Mouse (Mus musculus): Measurements from ENCODE around the gene Agpat2. TPM values are rescaled to one million over a fixed set of nuclear protein-coding genes. Genes with fewer than 3 reads are reported as not detected.
A peak's percentile ranks its signal among the peaks of the same experiment; 100 is the strongest.

Agpat2 gene
- polyA plus RNA-seq, 1 experiment from 2014 or later: 9.6 TPM

- no peak overlapping the region for H3K4me2 ChIP-seq (replicated peaks)
- no peak overlapping the region for H3K4me3 ChIP-seq
- peaks cover 31% of the 10 kb centered on the region for H3K4me1 ChIP-seq
- H3K27me3 ChIP-seq: peaks cover 11% of the 10 kb centered on the region; the same call in 1 of the 2 replicates
- H3K36me3 ChIP-seq: no peaks in the 10 kb centered on the region
- H3K9me3 ChIP-seq: no peaks in the 10 kb centered on the region
- no peak for ATAC-seq (ENCODE audit: low FRiP score, low read depth)
- WGBS: 92% methylated on average over 8 of the region's 8 CpGs
- no peak overlapping the region for H3K9ac ChIP-seq (replicated peaks)
- H3K27ac ChIP-seq (replicated peaks): no peak overlapping the region
Measured at GRCm38 (mm10) chr2:26543768-26544167, 60.4 kb downstream of the Agpat2 start.

- 75% methylated on average over 4 of the region's 4 CpGs for WGBS
- H3K27ac ChIP-seq (replicated peaks): no peak overlapping the region
- ATAC-seq (ENCODE audit: low FRiP score, low read depth): no peak
- H3K9ac ChIP-seq (replicated peaks): no peak overlapping the region
- H3K27me3 ChIP-seq: peaks cover 11% of the 10 kb centered on the region; the same call in 1 of the 2 replicates
- H3K4me2 ChIP-seq (replicated peaks): no peak overlapping the region
- H3K36me3 ChIP-seq: no peaks in the 10 kb centered on the region
- H3K4me1 ChIP-seq: peaks cover 31% of the 10 kb centered on the region
- H3K9me3 ChIP-seq: no peaks in the 10 kb centered on the region
- no peak overlapping the region for H3K4me3 ChIP-seq
Measured at GRCm38 (mm10) chr2:26543155-26543554, 61.1 kb downstream of the Agpat2 start.

MicroRNAs within 50 kb of the gene (microRNA counts, 519-probe panel; counts per million panel counts)
- microRNA mmu-miR-126-3p (8,597 counts per million, percentile 91 among the panel's probes with 10 or more counts), microRNA mmu-miR-126-5p (4,155 counts per million, percentile 27 among the panel's probes with 10 or more counts)

Small RNA genes lying within 50 kb of the gene (microRNA-seq; reads per million reads assigned to microRNA genes)
- not detected for gene Mir126a
- gene Mir126b: not detected

Other genes with a start within 250 kb of the Agpat2 start
- gene Card9, start 243.5 kb downstream of the Agpat2 start, polyA plus RNA-seq (2016; fragmentation: Nextera tagmentation; extraction: Ambion mirVana): 2.0 and 2.1 TPM in 2 replicates
- 36.9 and 41.5 TPM in 2 replicates for gene Snapc4, start 223.8 kb downstream of the Agpat2 start, polyA plus RNA-seq (2016; fragmentation: Nextera tagmentation; extraction: Ambion mirVana)
- gene Entr1, start 215.1 kb downstream of the Agpat2 start, polyA plus RNA-seq (2016; fragmentation: Nextera tagmentation; extraction: Ambion mirVana): 169 and 170 TPM in 2 replicates
- 126 and 128 TPM in 2 replicates for gene Pmpca, start 215.1 kb downstream of the Agpat2 start, polyA plus RNA-seq (2016; fragmentation: Nextera tagmentation; extraction: Ambion mirVana)
- 31.4 and 33.8 TPM in 2 replicates for gene Inpp5e, start 195.2 kb downstream of the Agpat2 start, polyA plus RNA-seq (2016; fragmentation: Nextera tagmentation; extraction: Ambion mirVana)
- gene Sec16a, start 159.2 kb downstream of the Agpat2 start, polyA plus RNA-seq (2016; fragmentation: Nextera tagmentation; extraction: Ambion mirVana): 29.3 and 33.3 TPM in 2 replicates
- 53.5 and 56.2 TPM in 2 replicates for gene Notch1, start 87.8 kb downstream of the Agpat2 start, polyA plus RNA-seq (2016; fragmentation: Nextera tagmentation; extraction: Ambion mirVana)
- 50.4 and 64.8 TPM in 2 replicates for gene Egfl7, start 24.4 kb downstream of the Agpat2 start, polyA plus RNA-seq (2016; fragmentation: Nextera tagmentation; extraction: Ambion mirVana)
- not detected in 2 replicates for gene Gm20532, start 17.8 kb downstream of the Agpat2 start, polyA plus RNA-seq (2016; fragmentation: Nextera tagmentation; extraction: Ambion mirVana)
- gene Fam69b, start 24.0 kb upstream of the Agpat2 start, polyA plus RNA-seq (2016; fragmentation: Nextera tagmentation; extraction: Ambion mirVana): 75.1 and 77.5 TPM in 2 replicates
- not detected in 2 replicates for gene Lcn4, start 66.9 kb upstream of the Agpat2 start, polyA plus RNA-seq (2016; fragmentation: Nextera tagmentation; extraction: Ambion mirVana)

All from midbrain, embryonic 12.5 days (tissue).